ENCODE assay signal across 8 mouse cellular contexts in the genomic region with DNA sequence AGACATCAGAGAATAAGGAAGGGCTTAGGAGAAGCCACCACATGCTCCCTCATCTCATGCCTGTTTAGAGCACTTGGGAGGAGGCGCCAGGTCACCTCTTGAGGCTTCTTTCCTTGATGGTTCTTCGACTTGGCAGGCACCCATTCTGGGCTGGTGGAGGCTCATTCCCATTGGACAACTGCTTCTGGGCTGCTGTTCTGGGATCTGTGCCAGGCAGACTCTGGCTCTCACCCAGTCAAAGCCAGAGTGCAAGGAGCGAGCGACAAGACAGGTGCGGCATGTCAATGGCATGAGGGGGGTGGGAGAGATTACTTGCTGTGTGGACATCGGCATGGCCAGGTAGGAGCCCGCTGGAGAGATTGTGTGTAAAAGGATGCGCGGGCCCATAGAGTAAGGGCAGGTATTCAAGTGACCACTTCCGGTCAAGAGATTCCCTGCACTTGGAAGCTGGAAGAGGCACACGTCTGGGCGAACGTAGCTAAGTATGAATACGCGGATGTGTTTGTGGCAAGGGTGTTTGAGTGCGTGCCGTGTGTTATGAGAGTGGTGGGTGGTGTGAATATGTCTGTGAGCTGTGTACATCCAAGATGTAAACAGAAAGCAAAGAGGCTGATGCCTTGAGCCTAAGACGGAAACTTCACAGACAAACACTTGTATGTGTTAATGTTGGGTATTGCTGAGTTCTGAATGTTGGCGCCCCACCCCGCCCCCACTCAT. TPM values are rescaled to one million over a fixed set of nuclear protein-coding genes. Genes with fewer than 3 reads are reported as not detected.
A peak's percentile ranks its signal among the peaks of the same experiment; 100 is the strongest.
DNase-seq lines count a peak whose midpoint lies in the region; ATAC-seq and TF ChIP-seq lines count a peak whose summit lies in the region.

No protein-coding gene starts in this region.

- TF ChIP-seq CTCF in intestine, postnatal 0 days (IDR thresholded peaks at IDR 0.05; ENCODE audit: low read depth), result no peak
- TF ChIP-seq CTCF in liver, postnatal 0 days (IDR thresholded peaks at IDR 0.05; ENCODE audit: low read depth), result no peak

- no peaks in the 10 kb centered on the region for H3K27me3 ChIP-seq in heart, embryonic 11.5 days (ENCODE audit: control insufficient read depth, insufficient read depth, low read length)
- H3K27me3 ChIP-seq in heart, embryonic 15.5 days, result no peaks in the 10 kb centered on the region
- H3K27me3 ChIP-seq in intestine, postnatal 0 days (replicated peaks; ENCODE audit: control insufficient read depth, insufficient read depth, low read length), result no peaks in the 10 kb centered on the region
- no peaks in the 10 kb centered on the region for H3K27me3 ChIP-seq in liver, postnatal 0 days (ENCODE audit: insufficient read depth, low read length)

- H3K4me1 ChIP-seq in heart, embryonic 11.5 days (ENCODE audit: control insufficient read depth, insufficient read depth, low read length), result no peaks in the 10 kb centered on the region; the same call in 1 of the 2 replicates
- peaks cover 14% of the 10 kb centered on the region for H3K4me1 ChIP-seq in heart, embryonic 15.5 days (replicated peaks)
- no peaks in the 10 kb centered on the region for H3K4me1 ChIP-seq in intestine, postnatal 0 days (replicated peaks; ENCODE audit: control insufficient read depth, insufficient read depth, low read length)
- no peaks in the 10 kb centered on the region for H3K4me1 ChIP-seq in liver, postnatal 0 days (ENCODE audit: insufficient read depth)

- TF ChIP-seq EP300 in liver, postnatal 0 days (IDR thresholded peaks at IDR 0.05; ENCODE audit: low read depth), result no peak

- peak; percentile 97 for DNase-seq in heart, adult 11 months
- peak; percentile 68 for DNase-seq in testis, postnatal 10 days (ENCODE audit: low spot score)
- no peak for DNase-seq in testis, postnatal 14 days (ENCODE audit: low spot score)
- DNase-seq in lung, postnatal 36 days, result peak; percentile 50
- no peak for DNase-seq in liver, postnatal 0 days

- WGBS in heart, embryonic 11.5 days (ENCODE audit: insufficient replicate concordance), result 85% methylated on average over 20 of the region's 20 CpGs
- 58% methylated on average over 20 of the region's 20 CpGs for WGBS in heart, embryonic 15.5 days
- WGBS in intestine, postnatal 0 days, result 81% methylated on average over 20 of the region's 20 CpGs
- WGBS in liver, postnatal 0 days (ENCODE audit: insufficient replicate concordance), result 91% methylated on average over 20 of the region's 20 CpGs

- no peaks in the 10 kb centered on the region for H3K36me3 ChIP-seq in heart, embryonic 11.5 days (ENCODE audit: control insufficient read depth, insufficient read depth, low read length)
- no peaks in the 10 kb centered on the region for H3K36me3 ChIP-seq in heart, embryonic 15.5 days
- H3K36me3 ChIP-seq in intestine, postnatal 0 days (ENCODE audit: control insufficient read depth, insufficient read depth), result no peaks in the 10 kb centered on the region
- no peaks in the 10 kb centered on the region for H3K36me3 ChIP-seq in liver, postnatal 0 days (replicated peaks; ENCODE audit: insufficient read depth, low read length)

- no peak for ATAC-seq in heart, embryonic 11.5 days (replicated peaks; ENCODE audit: insufficient number of reproducible peaks, low FRiP score, low TSS enrichment)
- ATAC-seq in heart, embryonic 15.5 days (replicated peaks; ENCODE audit: insufficient number of reproducible peaks, insufficient read depth, low FRiP score, low read depth), result peak; percentile 86
- no peak for ATAC-seq in intestine, postnatal 0 days
- no peak for ATAC-seq in liver, postnatal 0 days

- no peak overlapping the region for H3K4me2 ChIP-seq in heart, embryonic 11.5 days
- peak overlapping the region; percentile 11; the same call in 1 of the 2 replicates for H3K4me2 ChIP-seq in heart, embryonic 15.5 days
- no peak overlapping the region for H3K4me2 ChIP-seq in intestine, postnatal 0 days (replicated peaks; ENCODE audit: low read depth)
- H3K4me2 ChIP-seq in liver, postnatal 0 days (ENCODE audit: low read depth, low read length), result no peak overlapping the region

- H3K27ac ChIP-seq in heart, embryonic 11.5 days (ENCODE audit: low read depth, low read length), result no peak overlapping the region
- no peak overlapping the region for H3K27ac ChIP-seq in heart, embryonic 15.5 days
- H3K27ac ChIP-seq in intestine, postnatal 0 days (ENCODE audit: low read depth, low read length), result no peak overlapping the region
- H3K27ac ChIP-seq in liver, postnatal 0 days (ENCODE audit: low read depth), result no peak overlapping the region

- H3K9ac ChIP-seq in heart, embryonic 11.5 days (ENCODE audit: low read depth, low read length), result no peak overlapping the region
- no peak overlapping the region for H3K9ac ChIP-seq in heart, embryonic 15.5 days
- no peak overlapping the region for H3K9ac ChIP-seq in intestine, postnatal 0 days (ENCODE audit: low read depth, low read length)
- no peak overlapping the region for H3K9ac ChIP-seq in liver, postnatal 0 days (replicated peaks)

- peaks cover 4% of the 10 kb centered on the region for H3K9me3 ChIP-seq in heart, embryonic 11.5 days (replicated peaks; ENCODE audit: control insufficient read depth, low read length)
- H3K9me3 ChIP-seq in heart, embryonic 15.5 days (replicated peaks), result no peaks in the 10 kb centered on the region; the same call in 1 of the 2 replicates
- no peaks in the 10 kb centered on the region for H3K9me3 ChIP-seq in intestine, postnatal 0 days (ENCODE audit: control insufficient read depth)
- no peaks in the 10 kb centered on the region for H3K9me3 ChIP-seq in liver, postnatal 0 days (ENCODE audit: low read length)

- H3K4me3 ChIP-seq in heart, embryonic 11.5 days (ENCODE audit: low read depth, low read length), result no peak overlapping the region
- H3K4me3 ChIP-seq in heart, embryonic 15.5 days, result no peak overlapping the region
- H3K4me3 ChIP-seq in intestine, postnatal 0 days (ENCODE audit: low read depth, low read length), result no peak overlapping the region
- no peak overlapping the region for H3K4me3 ChIP-seq in liver, postnatal 0 days (ENCODE audit: low read depth, low read length)

RNA-seq across cellular contexts. Expression of a gene that starts 35.8 kb away (rescaled TPM):
- 5.7 and 6.2 TPM in 2 replicates for polyA plus RNA-seq in heart, embryonic 11.5 days (2014; fragmentation: Nextera tagmentation; extraction: Ambion mirVana)
- 9.6 and 11.7 TPM in 2 replicates for polyA plus RNA-seq in heart, embryonic 15.5 days (2015; fragmentation: Nextera tagmentation; extraction: Ambion mirVana)
- 2.3 and 2.4 TPM in 2 replicates for polyA plus RNA-seq in intestine, postnatal 0 days (2015; fragmentation: Nextera tagmentation; extraction: Ambion mirVana)
- polyA plus RNA-seq in liver, postnatal 0 days (2015; fragmentation: Nextera tagmentation; extraction: Ambion mirVana), result 0.05 TPM in 1 of 2 replicates, not detected in the other

Comparison
In these comparisons a context has a peak if more than half of its experiments do, and no peak if none do; other contexts are left out.
1. DNase-seq: peak in heart, adult 11 months (single experiment), testis, postnatal 10 days (single experiment) and lung, postnatal 36 days (single experiment); none in testis, postnatal 14 days (single experiment) and liver, postnatal 0 days (single experiment).